Mouse (Mus musculus): ENCODE data around the gene Tapt1. TPM values are rescaled to one million over a fixed set of nuclear protein-coding genes. Genes with fewer than 3 reads are reported as not detected.

Tapt1 gene
- polyA plus RNA-seq, 1 experiment from 2014 or later, result 18.1 TPM

- no peaks in the 10 kb centered on the region for H3K27me3 ChIP-seq (replicated peaks)
- H3K4me1 ChIP-seq, result peaks cover 17% of the 10 kb centered on the region
- no peak overlapping the region for H3K9ac ChIP-seq
- ATAC-seq (ENCODE audit: extremely low read depth, insufficient number of reproducible peaks, low FRiP score, low TSS enrichment), result no peak
- no peaks in the 10 kb centered on the region for H3K9me3 ChIP-seq
- H3K4me3 ChIP-seq, result no peak overlapping the region
- H3K27ac ChIP-seq (replicated peaks), result no peak overlapping the region
- peaks cover 39% of the 10 kb centered on the region for H3K36me3 ChIP-seq
- 62% methylated on average over 4 of the region's 4 CpGs for WGBS
- H3K4me2 ChIP-seq, result no peak overlapping the region
Measured at GRCm38 (mm10) chr5:44196167-44196566, 30.3 kb downstream of the Tapt1 start.

GRCm38 (mm10) chr5:44187370-44187769 lies 39.1 kb downstream of the Tapt1 start:
- Histone ChIP-seq H3K9ac (no peak overlapping the region), H3K27ac (replicated peaks) (no peak overlapping the region), H3K36me3 (peaks cover 84% of the 10 kb centered on the region), H3K4me2 (no peak overlapping the region), H3K27me3 (replicated peaks) (no peaks in the 10 kb centered on the region), H3K4me3 (no peak overlapping the region), H3K9me3 (no peaks in the 10 kb centered on the region), H3K4me1 (no peaks in the 10 kb centered on the region)
- ATAC-seq (ENCODE audit: extremely low read depth, insufficient number of reproducible peaks, low FRiP score, low TSS enrichment), result no peak

GRCm38 (mm10) chr5:44181669-44182068 lies 44.8 kb downstream of the Tapt1 start:
- ATAC-seq (ENCODE audit: extremely low read depth, insufficient number of reproducible peaks, low FRiP score, low TSS enrichment), result no peak
- H3K27ac ChIP-seq (replicated peaks), result no peak overlapping the region
- H3K9ac ChIP-seq, result no peak overlapping the region
- no peak overlapping the region for H3K4me2 ChIP-seq
- peaks cover 7% of the 10 kb centered on the region; the same call in 1 of the 2 replicates for H3K4me1 ChIP-seq
- H3K27me3 ChIP-seq (replicated peaks), result no peaks in the 10 kb centered on the region
- H3K9me3 ChIP-seq, result no peaks in the 10 kb centered on the region
- H3K36me3 ChIP-seq, result peaks cover 77% of the 10 kb centered on the region
- WGBS, result 81% methylated on average over 3 of the region's 3 CpGs
- H3K4me3 ChIP-seq, result no peak overlapping the region

- ATAC-seq (ENCODE audit: extremely low read depth, insufficient number of reproducible peaks, low FRiP score, low TSS enrichment), result no peak
- Histone ChIP-seq H3K9ac (no peak overlapping the region), H3K27me3 (replicated peaks) (no peaks in the 10 kb centered on the region), H3K9me3 (no peaks in the 10 kb centered on the region), H3K27ac (replicated peaks) (no peak overlapping the region), H3K4me2 (no peak overlapping the region), H3K36me3 (peaks cover 79% of the 10 kb centered on the region), H3K4me1 (peaks cover 7% of the 10 kb centered on the region; the same call in 1 of the 2 replicates), H3K4me3 (no peak overlapping the region)
- 58% methylated on average over 3 of the region's 3 CpGs for WGBS
Measured at GRCm38 (mm10) chr5:44180450-44180849, 46.0 kb downstream of the Tapt1 start.

- no peaks in the 10 kb centered on the region for H3K27me3 ChIP-seq (replicated peaks)
- H3K4me3 ChIP-seq, result no peak overlapping the region
- WGBS, result 88% methylated on average over 5 of the region's 5 CpGs
- H3K27ac ChIP-seq (replicated peaks), result no peak overlapping the region
- no peak overlapping the region for H3K4me2 ChIP-seq
- no peak for ATAC-seq (ENCODE audit: extremely low read depth, insufficient number of reproducible peaks, low FRiP score, low TSS enrichment)
- no peak overlapping the region for H3K9ac ChIP-seq
- H3K9me3 ChIP-seq, result no peaks in the 10 kb centered on the region
- no peaks in the 10 kb centered on the region for H3K4me1 ChIP-seq
- peaks cover 63% of the 10 kb centered on the region for H3K36me3 ChIP-seq
Measured at GRCm38 (mm10) chr5:44174046-44174445, 52.4 kb downstream of the Tapt1 start.

GRCm38 (mm10) chr5:44166866-44167265 lies 59.6 kb downstream of the Tapt1 start:
- Histone ChIP-seq H3K36me3 (peaks cover 7% of the 10 kb centered on the region; the same call in 1 of the 2 replicates), H3K4me1 (peaks cover 4% of the 10 kb centered on the region; the same call in 1 of the 2 replicates), H3K9me3 (no peaks in the 10 kb centered on the region), H3K4me3 (no peak overlapping the region), H3K27ac (replicated peaks) (no peak overlapping the region), H3K9ac (no peak overlapping the region), H3K4me2 (no peak overlapping the region), H3K27me3 (replicated peaks) (no peaks in the 10 kb centered on the region)
- ATAC-seq (ENCODE audit: extremely low read depth, insufficient number of reproducible peaks, low FRiP score, low TSS enrichment), result no peak
- WGBS, result 68% methylated on average over 6 of the region's 6 CpGs

- Histone ChIP-seq H3K36me3 (no peaks in the 10 kb centered on the region), H3K9ac (no peak overlapping the region), H3K4me1 (peaks cover 4% of the 10 kb centered on the region; the same call in 1 of the 2 replicates), H3K4me3 (no peak overlapping the region), H3K9me3 (no peaks in the 10 kb centered on the region), H3K4me2 (no peak overlapping the region), H3K27ac (replicated peaks) (no peak overlapping the region), H3K27me3 (replicated peaks) (no peaks in the 10 kb centered on the region)
- 47% methylated on average over 2 of the region's 2 CpGs for WGBS
- no peak for ATAC-seq (ENCODE audit: extremely low read depth, insufficient number of reproducible peaks, low FRiP score, low TSS enrichment)
Measured at GRCm38 (mm10) chr5:44165854-44166253, 60.6 kb downstream of the Tapt1 start.

- 32% methylated on average over 7 of the region's 7 CpGs for WGBS
- Histone ChIP-seq H3K27ac (replicated peaks) (no peak overlapping the region), H3K4me3 (no peak overlapping the region), H3K4me1 (peaks cover 4% of the 10 kb centered on the region; the same call in 1 of the 2 replicates), H3K9ac (no peak overlapping the region), H3K9me3 (no peaks in the 10 kb centered on the region), H3K27me3 (replicated peaks) (no peaks in the 10 kb centered on the region), H3K4me2 (no peak overlapping the region), H3K36me3 (no peaks in the 10 kb centered on the region)
- ATAC-seq (ENCODE audit: extremely low read depth, insufficient number of reproducible peaks, low FRiP score, low TSS enrichment), result no peak
Measured at GRCm38 (mm10) chr5:44164233-44164776, 62.1 kb downstream of the Tapt1 start.

GRCm38 (mm10) chr5:44163318-44163717 lies 63.1 kb downstream of the Tapt1 start:
- H3K9me3 ChIP-seq, result no peaks in the 10 kb centered on the region
- 91% methylated on average over 3 of the region's 3 CpGs for WGBS
- no peak for ATAC-seq (ENCODE audit: extremely low read depth, insufficient number of reproducible peaks, low FRiP score, low TSS enrichment)

GRCm38 (mm10) chr5:44162786-44163185 lies 63.6 kb downstream of the Tapt1 start:
- Histone ChIP-seq H3K27me3 (replicated peaks) (no peaks in the 10 kb centered on the region), H3K36me3 (no peaks in the 10 kb centered on the region), H3K4me1 (peaks cover 4% of the 10 kb centered on the region; the same call in 1 of the 2 replicates), H3K27ac (replicated peaks) (no peak overlapping the region), H3K4me3 (no peak overlapping the region), H3K4me2 (no peak overlapping the region), H3K9ac (no peak overlapping the region), H3K9me3 (no peaks in the 10 kb centered on the region)
- no peak for ATAC-seq (ENCODE audit: extremely low read depth, insufficient number of reproducible peaks, low FRiP score, low TSS enrichment)
- 78% methylated on average over 7 of the region's 7 CpGs for WGBS

More at GRCm38 (mm10) chr5:44163318-44163717, 63.1 kb downstream of the Tapt1 start:
- Histone ChIP-seq H3K36me3 (no peaks in the 10 kb centered on the region), H3K9ac (no peak overlapping the region), H3K27me3 (replicated peaks) (no peaks in the 10 kb centered on the region), H3K4me2 (no peak overlapping the region), H3K4me1 (peaks cover 4% of the 10 kb centered on the region; the same call in 1 of the 2 replicates), H3K27ac (replicated peaks) (no peak overlapping the region), H3K4me3 (no peak overlapping the region)

- no peak overlapping the region for H3K4me3 ChIP-seq
- no peaks in the 10 kb centered on the region for H3K27me3 ChIP-seq (replicated peaks)
- no peaks in the 10 kb centered on the region for H3K9me3 ChIP-seq
- 65% methylated on average over 4 of the region's 4 CpGs for WGBS
- H3K4me1 ChIP-seq, result peaks cover 4% of the 10 kb centered on the region; the same call in 1 of the 2 replicates
- ATAC-seq (ENCODE audit: extremely low read depth, insufficient number of reproducible peaks, low FRiP score, low TSS enrichment), result no peak
- no peaks in the 10 kb centered on the region for H3K36me3 ChIP-seq
- no peak overlapping the region for H3K27ac ChIP-seq (replicated peaks)
- no peak overlapping the region for H3K9ac ChIP-seq
- H3K4me2 ChIP-seq, result no peak overlapping the region
Measured at GRCm38 (mm10) chr5:44159679-44160438, 66.6 kb downstream of the Tapt1 start.

GRCm38 (mm10) chr5:44159231-44159630 lies 67.2 kb downstream of the Tapt1 start:
- Histone ChIP-seq H3K4me3 (no peak overlapping the region), H3K9me3 (no peaks in the 10 kb centered on the region), H3K27me3 (replicated peaks) (no peaks in the 10 kb centered on the region), H3K9ac (no peak overlapping the region), H3K4me2 (no peak overlapping the region), H3K27ac (replicated peaks) (no peak overlapping the region), H3K36me3 (no peaks in the 10 kb centered on the region), H3K4me1 (no peaks in the 10 kb centered on the region)
- 70% methylated on average over 2 of the region's 2 CpGs for WGBS
- no peak for ATAC-seq (ENCODE audit: extremely low read depth, insufficient number of reproducible peaks, low FRiP score, low TSS enrichment)

Data from heart, embryonic 13.5 days (tissue).